Mouse (Mus musculus) cerebellum, adult 2 months (tissue): ENCODE data around the gene Krt36.

Source experiments
- CTCF ChIP-seq: fragments of 200-500 bp; IDR thresholded peaks from 2 replicates; pipeline ENCODE4 v1.5.1; 2011; ENCODE audit warnings: low read depth, mild to moderate bottlenecking, control low read depth, low read length, moderate library complexity, borderline replicate concordance; ENCODE audit not compliant: insufficient read depth
- POLR2A ChIP-seq: fragments of 200-500 bp; IDR thresholded peaks from 2 replicates; pipeline ENCODE4 v1.6.1; 2011; ENCODE audit warnings: low read length, control low read depth, borderline replicate concordance; ENCODE audit not compliant: insufficient read depth

- TF ChIP-seq CTCF (no peak), POLR2A (no peak)
These were observed 46.6 kb downstream of the Krt36 start for GRCm38 (mm10) chr11:100058875-100059274.
